Mouse (Mus musculus) limb, embryonic 11.5 days (tissue): ENCODE measurements at regions not wholly inside any gene's neighbourhood (a gene's known extent, or its start where the extent isn't known, plus 50 kb on each side); places are given as distances from the start of the nearest gene placed in this dataset.

ENCODE experiments used
- ATAC-seq: fragments of 200-750 bp; cut with Nextera tagmentation; 2 replicates; pipeline ENCODE4 v1.8.0; 2017; ENCODE audit warnings: low read depth; ENCODE audit not compliant: insufficient number of reproducible peaks, low FRiP score, low TSS enrichment
- DNase-seq: peaks from one replicate; pipeline ENCODE4 v3.0.0-alpha.2; 2015; ENCODE audit warnings: low spot score
- H3K27ac ChIP-seq: fragments of 300-500 bp; sonication (generic); replicated peaks from 2 replicates; pipeline ENCODE4 v1.5.1; 2014; ENCODE audit warnings: low read depth, mild to moderate bottlenecking, low read length
- H3K27me3 ChIP-seq: fragments of 300-500 bp; sonication (generic); 2 replicates; pipeline ENCODE4 v1.6.1; 2014; ENCODE audit warnings: mild to moderate bottlenecking, low read length, mixed read lengths; ENCODE audit not compliant: control insufficient read depth, insufficient read depth
- H3K36me3 ChIP-seq: fragments of 300-500 bp; sonication (generic); 2 replicates; pipeline ENCODE4 v1.6.1; 2014; ENCODE audit warnings: mild to moderate bottlenecking, low read length, moderate library complexity, mixed read lengths; ENCODE audit not compliant: control insufficient read depth, insufficient read depth
- H3K4me1 ChIP-seq: fragments of 300-500 bp; sonication (generic); 2 replicates; pipeline ENCODE4 v1.6.1; 2014; ENCODE audit warnings: low read length, mixed read lengths; ENCODE audit not compliant: control insufficient read depth, insufficient read depth
- H3K4me2 ChIP-seq: fragments of 300-500 bp; sonication (generic); 2 replicates; pipeline ENCODE4 v1.6.1; 2014; ENCODE audit warnings: low read depth, mild to moderate bottlenecking, moderate library complexity; ENCODE audit not compliant: severe bottlenecking
- H3K4me3 ChIP-seq: fragments of 300-500 bp; sonication (generic); 2 replicates; pipeline ENCODE4 v1.5.1; 2014; ENCODE audit warnings: low read depth, low read length
- H3K9ac ChIP-seq: fragments of 300-500 bp; sonication (generic); 2 replicates; pipeline ENCODE4 v1.6.1; 2014; ENCODE audit warnings: mild to moderate bottlenecking, low read length
- H3K9me3 ChIP-seq: fragments of 300-500 bp; sonication (generic); 2 replicates; pipeline ENCODE4 v1.6.1; 2016; ENCODE audit warnings: low read length; ENCODE audit not compliant: control insufficient read depth
- WGBS: fragments of 180-500 bp; shearing (Covaris S2); extraction: QIAGEN DNeasy Blood & Tissue Kit; methylation state at CpG from one replicate; pipeline ENCODE4 v1.1.7; 2014; 5-methylcytosine and 5-hydroxymethylcytosine counted together

GRCm38 (mm10) chr16:19876861-19877554 is 105.8 kb downstream of the Klhl6 start:
- no peak overlapping the region for H3K9ac ChIP-seq
- no peak for ATAC-seq
- no peaks in the 10 kb centered on the region for H3K9me3 ChIP-seq
- H3K4me3 ChIP-seq, result no peak overlapping the region
- no peaks in the 10 kb centered on the region for H3K4me1 ChIP-seq
- DNase-seq, result no peak
- 74% methylated on average over 10 of the region's 10 CpGs for WGBS
- no peak overlapping the region for H3K4me2 ChIP-seq
- H3K36me3 ChIP-seq, result no peaks in the 10 kb centered on the region
- H3K27me3 ChIP-seq, result no peaks in the 10 kb centered on the region
- H3K27ac ChIP-seq, result no peak overlapping the region

GRCm38 (mm10) chr16:19882961-19883360 is 99.9 kb downstream of the Klhl6 start:
- no peaks in the 10 kb centered on the region for H3K36me3 ChIP-seq
- no peaks in the 10 kb centered on the region for H3K9me3 ChIP-seq
- no peak overlapping the region for H3K27ac ChIP-seq
- no peak overlapping the region for H3K4me3 ChIP-seq
- no peaks in the 10 kb centered on the region for H3K27me3 ChIP-seq
- no peak overlapping the region for H3K4me2 ChIP-seq
- H3K9ac ChIP-seq, result no peak overlapping the region
- WGBS, result 83% methylated on average over 3 of the region's 3 CpGs
- H3K4me1 ChIP-seq, result no peaks in the 10 kb centered on the region
- ATAC-seq, result no peak
- DNase-seq, result no peak

- Histone ChIP-seq H3K4me1 (no peaks in the 10 kb centered on the region), H3K9me3 (no peaks in the 10 kb centered on the region), H3K36me3 (no peaks in the 10 kb centered on the region), H3K9ac (no peak overlapping the region), H3K4me2 (no peak overlapping the region), H3K27ac (no peak overlapping the region), H3K27me3 (no peaks in the 10 kb centered on the region), H3K4me3 (no peak overlapping the region)
- ATAC-seq (no peak), DNase-seq (peak; percentile 24)
- WGBS, result 62% methylated on average over 9 of the region's 9 CpGs
Observed at GRCm38 (mm10) chr16:19883776-19884513, 98.9 kb downstream of the Klhl6 start.

- 84% methylated on average over 6 of the region's 6 CpGs for WGBS
- ATAC-seq, result no peak
- H3K9me3 ChIP-seq, result no peaks in the 10 kb centered on the region
- no peak for DNase-seq
- H3K4me2 ChIP-seq, result no peak overlapping the region
- H3K4me3 ChIP-seq, result no peak overlapping the region
- no peaks in the 10 kb centered on the region for H3K4me1 ChIP-seq
- H3K27me3 ChIP-seq, result no peaks in the 10 kb centered on the region
- no peak overlapping the region for H3K9ac ChIP-seq
- H3K36me3 ChIP-seq, result no peaks in the 10 kb centered on the region
- no peak overlapping the region for H3K27ac ChIP-seq
Observed at GRCm38 (mm10) chr16:19884535-19884934, 98.3 kb downstream of the Klhl6 start.

- no peak overlapping the region for H3K9ac ChIP-seq
- no peak for ATAC-seq
- no peak overlapping the region for H3K4me2 ChIP-seq
Observed at GRCm38 (mm10) chr16:19886596-19886995, 96.2 kb downstream of the Klhl6 start.

GRCm38 (mm10) chr16:19889576-19889975 is 93.3 kb downstream of the Klhl6 start:
- Histone ChIP-seq H3K27ac (no peak overlapping the region), H3K4me2 (no peak overlapping the region), H3K9ac (no peak overlapping the region), H3K4me3 (no peak overlapping the region), H3K36me3 (no peaks in the 10 kb centered on the region), H3K27me3 (no peaks in the 10 kb centered on the region), H3K4me1 (no peaks in the 10 kb centered on the region), H3K9me3 (no peaks in the 10 kb centered on the region)
- no peak for DNase-seq
- ATAC-seq, result no peak
- 39% methylated on average over 3 of the region's 3 CpGs for WGBS

More at GRCm38 (mm10) chr16:19886596-19886995, 96.2 kb downstream of the Klhl6 start:
- H3K27me3 ChIP-seq, result no peaks in the 10 kb centered on the region
- DNase-seq, result no peak
- no peak overlapping the region for H3K27ac ChIP-seq
- H3K9me3 ChIP-seq, result no peaks in the 10 kb centered on the region
- H3K4me1 ChIP-seq, result no peaks in the 10 kb centered on the region
- H3K36me3 ChIP-seq, result no peaks in the 10 kb centered on the region
- no peak overlapping the region for H3K4me3 ChIP-seq

- DNase-seq (no peak), ATAC-seq (no peak)
- Histone ChIP-seq H3K9me3 (no peaks in the 10 kb centered on the region), H3K9ac (no peak overlapping the region), H3K4me2 (no peak overlapping the region), H3K27me3 (no peaks in the 10 kb centered on the region), H3K36me3 (no peaks in the 10 kb centered on the region), H3K4me1 (no peaks in the 10 kb centered on the region), H3K4me3 (no peak overlapping the region), H3K27ac (no peak overlapping the region)
- 85% methylated on average over 3 of the region's 3 CpGs for WGBS
Observed at GRCm38 (mm10) chr16:19891441-19891840, 91.4 kb downstream of the Klhl6 start.

- DNase-seq (no peak), ATAC-seq (no peak)
- no peak overlapping the region for H3K27ac ChIP-seq
- no peaks in the 10 kb centered on the region for H3K9me3 ChIP-seq
- H3K4me2 ChIP-seq, result no peak overlapping the region
- no peaks in the 10 kb centered on the region for H3K4me1 ChIP-seq
- H3K36me3 ChIP-seq, result no peaks in the 10 kb centered on the region
- H3K9ac ChIP-seq, result no peak overlapping the region
- no peak overlapping the region for H3K4me3 ChIP-seq
- WGBS, result 88% methylated on average over 9 of the region's 9 CpGs
- H3K27me3 ChIP-seq, result no peaks in the 10 kb centered on the region
Observed at GRCm38 (mm10) chr16:19894435-19894994, 88.3 kb downstream of the Klhl6 start.
